Mouse (Mus musculus): ENCODE data around the gene Echdc2.
"Not testable (repeated sequence)": the region's sequence is repeated elsewhere in the genome, so short reads cannot be mapped to it uniquely, and the experiment has no call there.

Gene Echdc2

GRCm38 (mm10) chr4:108165152-108165895, at the start of gene Echdc2:
Gene Echdc2 (plus strand): TSS chr4:108165437.
- peak; percentile 15 for DNase-seq (ENCODE audit: low spot score)

- DNase-seq (ENCODE audit: low spot score): no peak
Observed at GRCm38 (mm10) chr4:108116466-108116865, 48.8 kb upstream of the Echdc2 start.

- DNase-seq (ENCODE audit: low spot score): no peak
Observed at GRCm38 (mm10) chr4:108117488-108117887, 47.7 kb upstream of the Echdc2 start.

- DNase-seq (ENCODE audit: low spot score): peak; percentile 93
Observed at GRCm38 (mm10) chr4:108117924-108118876, 47.0 kb upstream of the Echdc2 start.

- DNase-seq (ENCODE audit: low spot score): no peak
Observed at GRCm38 (mm10) chr4:108124104-108124503, 41.1 kb upstream of the Echdc2 start.

GRCm38 (mm10) chr4:108126260-108126659, 39.0 kb upstream of the Echdc2 start:
- DNase-seq (ENCODE audit: low spot score): no peak

GRCm38 (mm10) chr4:108127516-108127915, 37.7 kb upstream of the Echdc2 start:
- DNase-seq (ENCODE audit: low spot score): no peak

- no peak for DNase-seq (ENCODE audit: low spot score)
Observed at GRCm38 (mm10) chr4:108128339-108128738, 36.9 kb upstream of the Echdc2 start.

GRCm38 (mm10) chr4:108130452-108130851, 34.8 kb upstream of the Echdc2 start:
- DNase-seq (ENCODE audit: low spot score): no peak

GRCm38 (mm10) chr4:108136938-108137337, 28.3 kb upstream of the Echdc2 start:
- no peak for DNase-seq (ENCODE audit: low spot score)

- not testable (repeated sequence) for DNase-seq (ENCODE audit: low spot score)
Observed at GRCm38 (mm10) chr4:108143178-108143577, 22.1 kb upstream of the Echdc2 start.

GRCm38 (mm10) chr4:108143778-108144177, 21.5 kb upstream of the Echdc2 start:
- no peak for DNase-seq (ENCODE audit: low spot score)

GRCm38 (mm10) chr4:108144880-108145279, 20.4 kb upstream of the Echdc2 start, which contains the start of gene Scp2:
Gene Scp2 (minus strand): TSS chr4:108144998.
- DNase-seq (ENCODE audit: low spot score): no peak

GRCm38 (mm10) chr4:108145554-108145953, 19.7 kb upstream of the Echdc2 start:
- not testable (repeated sequence) for DNase-seq (ENCODE audit: low spot score)

GRCm38 (mm10) chr4:108155141-108155540, 10.1 kb upstream of the Echdc2 start:
- not testable (repeated sequence) for DNase-seq (ENCODE audit: low spot score)

- no peak for DNase-seq (ENCODE audit: low spot score)
Observed at GRCm38 (mm10) chr4:108161936-108162335, 3.3 kb upstream of the Echdc2 start.

GRCm38 (mm10) chr4:108163291-108163690, 1.9 kb upstream of the Echdc2 start:
- no peak for DNase-seq (ENCODE audit: low spot score)

- no peak for DNase-seq (ENCODE audit: low spot score)
Observed at GRCm38 (mm10) chr4:108166874-108167273, 1.6 kb downstream of the Echdc2 start.

- no peak for DNase-seq (ENCODE audit: low spot score)
Observed at GRCm38 (mm10) chr4:108168056-108168455, 2.8 kb downstream of the Echdc2 start.

- DNase-seq (ENCODE audit: low spot score): no peak
Observed at GRCm38 (mm10) chr4:108182278-108182677, 17.0 kb downstream of the Echdc2 start.

GRCm38 (mm10) chr4:108192821-108193323, 27.6 kb downstream of the Echdc2 start:
- no peak for DNase-seq (ENCODE audit: low spot score)

GRCm38 (mm10) chr4:108196277-108196855, 31.1 kb downstream of the Echdc2 start:
- DNase-seq (ENCODE audit: low spot score): no peak

Data from testis, postnatal 14 days (tissue).